Comparison of ENCODE assay signal across 8 mouse cellular contexts in genomic region chr1:59914799-59915198, GRCm38 (mm10). TPM values are rescaled to one million over a fixed set of nuclear protein-coding genes. Genes with fewer than 3 reads are reported as not detected.
DNase-seq lines count a peak whose midpoint lies in the region; ATAC-seq and TF ChIP-seq lines count a peak whose summit lies in the region.

No protein-coding gene starts in this region.

- no peak for DNase-seq in kidney, adult 11 months
- no peak for DNase-seq in embryonic facial prominence, embryonic 11.5 days (ENCODE audit: low spot score)
- no peak for DNase-seq in hindbrain, postnatal 0 days (ENCODE audit: low spot score)
- no peak for DNase-seq in adrenal gland, postnatal 36 days
- no peak for DNase-seq in natural killer cell, adult 2 months (ENCODE audit: low spot score in 2 of 2)

- no peaks in the 10 kb centered on the region for H3K27me3 ChIP-seq in kidney, embryonic 16.5 days (ENCODE audit: insufficient read depth, low read length)
- H3K27me3 ChIP-seq in embryonic facial prominence, embryonic 11.5 days (ENCODE audit: control insufficient read depth, insufficient read depth, low read length): no peaks in the 10 kb centered on the region
- H3K27me3 ChIP-seq in hindbrain, postnatal 0 days (ENCODE audit: insufficient read depth, low read length): no peaks in the 10 kb centered on the region
- no peaks in the 10 kb centered on the region for H3K27me3 ChIP-seq in midbrain, embryonic 16.5 days (ENCODE audit: control insufficient read depth, insufficient read depth, low read depth, low read length)

- H3K4me1 ChIP-seq in kidney, embryonic 16.5 days (ENCODE audit: insufficient read depth, low read length): peaks cover 22% of the 10 kb centered on the region
- no peaks in the 10 kb centered on the region; the same call in 1 of the 2 replicates for H3K4me1 ChIP-seq in embryonic facial prominence, embryonic 11.5 days (ENCODE audit: control insufficient read depth, insufficient read depth, low read length)
- H3K4me1 ChIP-seq in hindbrain, postnatal 0 days (ENCODE audit: insufficient read depth, low read length): peaks cover 18% of the 10 kb centered on the region; the same call in 1 of the 2 replicates
- H3K4me1 ChIP-seq in midbrain, embryonic 16.5 days (ENCODE audit: control insufficient read depth, insufficient read depth, low read length): peaks cover 22% of the 10 kb centered on the region

- 0 out of 2 replicates have a peak overlapping the region, but pooled peaks have one; percentile 97 for H3K9ac ChIP-seq in kidney, embryonic 16.5 days (replicated peaks; ENCODE audit: low read length)
- H3K9ac ChIP-seq in embryonic facial prominence, embryonic 11.5 days (replicated peaks; ENCODE audit: low read length): no peak overlapping the region; the same call in 1 of the 2 replicates
- H3K9ac ChIP-seq in hindbrain, postnatal 0 days (replicated peaks; ENCODE audit: low read length): peak overlapping the region; percentile 99; the same call in 1 of the 2 replicates
- no peak overlapping the region for H3K9ac ChIP-seq in midbrain, embryonic 16.5 days (ENCODE audit: low read depth, low read length)

- peak overlapping the region; percentile 97 for H3K4me3 ChIP-seq in kidney, embryonic 16.5 days (ENCODE audit: low read length)
- peak overlapping the region; percentile 77 for H3K4me3 ChIP-seq in embryonic facial prominence, embryonic 11.5 days (ENCODE audit: low read depth, low read length)
- peak overlapping the region; percentile 98 for H3K4me3 ChIP-seq in hindbrain, postnatal 0 days (ENCODE audit: low read length)
- peak overlapping the region; percentile 99 for H3K4me3 ChIP-seq in midbrain, embryonic 16.5 days (ENCODE audit: low read depth, low read length)

- H3K27ac ChIP-seq in kidney, embryonic 16.5 days (ENCODE audit: low read length): no peak overlapping the region
- H3K27ac ChIP-seq in embryonic facial prominence, embryonic 11.5 days (replicated peaks; ENCODE audit: low read depth, low read length): no peak overlapping the region
- H3K27ac ChIP-seq in hindbrain, postnatal 0 days: no peak overlapping the region
- no peak overlapping the region for H3K27ac ChIP-seq in midbrain, embryonic 16.5 days (ENCODE audit: low read length)

- no peaks in the 10 kb centered on the region for H3K36me3 ChIP-seq in kidney, embryonic 16.5 days (ENCODE audit: insufficient read depth, low read length)
- no peaks in the 10 kb centered on the region for H3K36me3 ChIP-seq in embryonic facial prominence, embryonic 11.5 days (replicated peaks; ENCODE audit: control insufficient read depth, insufficient read depth, low read depth, low read length)
- H3K36me3 ChIP-seq in hindbrain, postnatal 0 days (ENCODE audit: insufficient read depth, low read length): no peaks in the 10 kb centered on the region
- H3K36me3 ChIP-seq in midbrain, embryonic 16.5 days (ENCODE audit: control insufficient read depth, insufficient read depth, low read length): no peaks in the 10 kb centered on the region

- no peak for TF ChIP-seq CTCF in hindbrain, postnatal 0 days (IDR thresholded peaks at IDR 0.05; ENCODE audit: low read depth)

- 42% methylated on average over 3 of the region's 3 CpGs for WGBS in kidney, embryonic 16.5 days
- 69% methylated on average over 3 of the region's 3 CpGs for WGBS in embryonic facial prominence, embryonic 11.5 days
- 51% methylated on average over 3 of the region's 3 CpGs for WGBS in hindbrain, postnatal 0 days
- WGBS in midbrain, embryonic 16.5 days: 68% methylated on average over 3 of the region's 3 CpGs

- H3K4me2 ChIP-seq in kidney, embryonic 16.5 days (replicated peaks; ENCODE audit: low read depth, low read length): peak overlapping the region; percentile 58
- H3K4me2 ChIP-seq in embryonic facial prominence, embryonic 11.5 days (ENCODE audit: low read depth, low read length): no peak overlapping the region
- H3K4me2 ChIP-seq in hindbrain, postnatal 0 days (ENCODE audit: low read depth, low read length): peak overlapping the region; percentile 70
- peak overlapping the region; percentile 81 for H3K4me2 ChIP-seq in midbrain, embryonic 16.5 days (ENCODE audit: low read length)

- no peak for ATAC-seq in kidney, embryonic 16.5 days (ENCODE audit: low FRiP score, low TSS enrichment)
- ATAC-seq in embryonic facial prominence, embryonic 11.5 days (replicated peaks; ENCODE audit: insufficient number of reproducible peaks, low FRiP score, low TSS enrichment, low read depth): no peak
- no peak for ATAC-seq in hindbrain, postnatal 0 days
- no peak for ATAC-seq in midbrain, embryonic 16.5 days
- no peak; the same call in 1 of the 2 replicates for ATAC-seq in megakaryocyte progenitor cell, adult 5-6 weeks (replicated peaks; ENCODE audit: poor library complexity)

- no peaks in the 10 kb centered on the region for H3K9me3 ChIP-seq in kidney, embryonic 16.5 days (ENCODE audit: low read length)
- H3K9me3 ChIP-seq in embryonic facial prominence, embryonic 11.5 days (replicated peaks; ENCODE audit: control insufficient read depth, low read length): no peaks in the 10 kb centered on the region
- H3K9me3 ChIP-seq in hindbrain, postnatal 0 days (ENCODE audit: low read length): no peaks in the 10 kb centered on the region
- H3K9me3 ChIP-seq in midbrain, embryonic 16.5 days (replicated peaks; ENCODE audit: control insufficient read depth, low read length, poor library complexity, severe bottlenecking): no peaks in the 10 kb centered on the region

RNA-seq across cellular contexts. Expression of gene Fam117b, which starts 2.0 kb away (rescaled TPM):
- polyA plus RNA-seq in kidney, embryonic 16.5 days (2015; fragmentation: Nextera tagmentation; extraction: Ambion mirVana): 8.0 and 8.3 TPM in 2 replicates
- 14.6 and 15.0 TPM in 2 replicates for polyA plus RNA-seq in embryonic facial prominence, embryonic 11.5 days (2014; fragmentation: Nextera tagmentation; extraction: Ambion mirVana)
- total RNA-seq in hindbrain, postnatal 0 days (2014; rRNA removed): 44.5 and 53.0 TPM in 2 replicates
- polyA plus RNA-seq in hindbrain, postnatal 0 days (2015; fragmentation: Nextera tagmentation; extraction: Ambion mirVana): 26.1 and 30.1 TPM in 2 replicates
- polyA plus RNA-seq in midbrain, embryonic 16.5 days (2015; fragmentation: Nextera tagmentation; extraction: Ambion mirVana): 45.2 and 45.3 TPM in 2 replicates
- 23.7 and 24.5 TPM in 2 replicates for total RNA-seq in megakaryocyte progenitor cell, adult 5-6 weeks (2015)
- 21.2 and 24.4 TPM in 2 replicates for total RNA-seq in megakaryocyte progenitor cell, adult 5-6 weeks (2017)
- total RNA-seq in adrenal gland, postnatal 36 days (2021): 10 to 100 TPM; 34.8 to 59.8 TPM

Comparison
In these comparisons a context has a peak if more than half of its experiments do, and no peak if none do; other contexts are left out.
1. H3K9ac ChIP-seq: peak in kidney, embryonic 16.5 days (single experiment) and hindbrain, postnatal 0 days (single experiment); none in embryonic facial prominence, embryonic 11.5 days (single experiment) and midbrain, embryonic 16.5 days (single experiment).
2. Peak in every context shown above with its lines, with median percentiles within 50 percentile points of each other: H3K4me3 ChIP-seq.